Mouse (Mus musculus): Measurements from ENCODE around the gene Ascl3.

Gene Ascl3

DNA sequence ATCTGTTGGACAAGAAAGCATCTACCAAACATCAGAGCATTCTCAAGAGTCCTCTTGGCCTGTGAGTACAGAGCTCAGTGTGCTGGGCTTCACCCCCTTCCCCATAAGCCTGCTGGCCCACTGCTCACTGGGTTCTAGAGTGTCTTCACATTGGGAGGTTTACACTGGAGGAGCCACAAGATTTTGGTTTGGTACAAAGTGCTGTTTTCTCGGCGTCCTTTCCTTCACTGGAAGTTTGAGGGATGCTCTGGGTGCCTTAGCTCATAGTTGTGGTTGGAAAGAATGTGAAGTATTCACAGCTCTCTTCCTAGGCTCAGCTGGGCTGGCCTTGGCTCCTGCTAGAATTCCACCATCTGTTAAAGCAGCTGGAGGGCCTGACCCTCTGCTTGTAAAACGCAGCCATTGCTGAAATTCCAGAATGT is 22.6 kb downstream of the Ascl3 start:
- DNase-seq (ENCODE audit: low spot score), result peak; percentile 38

DNA sequence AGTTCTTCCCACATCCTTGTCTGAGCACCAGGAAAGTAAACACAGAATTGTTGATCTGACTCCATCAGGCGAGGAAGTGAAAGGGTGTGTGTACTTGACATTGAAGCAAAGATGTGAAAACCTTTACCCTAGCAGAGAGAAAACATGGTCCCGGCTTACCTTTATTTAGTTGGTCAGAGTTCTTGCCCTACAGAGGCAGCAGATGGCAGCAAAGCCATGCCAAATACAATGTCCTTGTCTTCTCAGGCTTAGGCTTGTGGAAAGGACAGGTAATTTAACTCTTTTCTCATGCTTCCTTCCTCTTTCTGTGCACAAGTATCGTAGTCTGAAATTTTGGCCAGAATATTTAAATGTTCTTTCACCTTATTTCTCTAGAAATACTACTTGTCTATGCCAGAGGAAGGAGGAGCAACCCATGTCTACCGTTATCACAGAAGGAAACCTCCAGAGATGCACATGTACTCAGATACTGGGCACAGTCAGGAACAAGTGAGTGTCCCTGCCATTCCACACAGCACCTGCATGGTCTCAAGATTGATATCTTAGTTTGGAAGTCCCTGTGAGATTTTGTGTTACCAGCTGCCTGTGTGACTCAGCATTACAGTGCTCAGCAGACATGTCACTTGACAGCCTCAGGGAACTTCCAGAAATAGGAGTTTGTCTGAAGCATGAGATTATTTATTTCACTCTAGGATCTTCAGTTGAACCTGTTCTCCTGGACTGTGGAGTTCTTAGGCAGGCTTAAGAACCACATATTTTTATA is 24.3 kb downstream of the Ascl3 start:
- no peak for DNase-seq (ENCODE audit: low spot score)

DNA sequence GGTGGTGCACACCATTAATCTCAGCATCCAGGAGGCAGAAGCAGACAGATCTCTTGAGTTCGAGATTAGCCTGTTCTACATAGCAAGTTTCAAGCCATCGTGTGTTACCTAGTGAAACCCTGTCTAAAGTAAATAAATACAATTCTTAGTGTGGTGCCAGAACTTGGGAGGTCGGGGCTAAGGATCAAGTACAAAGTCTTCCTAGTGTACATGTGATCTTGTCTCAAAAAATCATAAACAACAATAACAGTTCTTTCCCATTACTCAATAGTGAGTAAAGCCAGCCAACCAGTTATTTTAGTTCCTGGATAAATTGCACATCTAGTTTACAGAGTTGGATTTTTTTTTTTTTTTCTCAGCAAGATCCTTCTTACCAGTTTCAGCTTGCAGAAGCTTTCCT is 27.1 kb downstream of the Ascl3 start:
- DNase-seq (ENCODE audit: low spot score), result no peak

GRCm38 (mm10) chr7:109704016-109704377 is 27.5 kb downstream of the Ascl3 start:
- no peak for DNase-seq (ENCODE audit: low spot score)

- DNase-seq (ENCODE audit: low spot score), result peak; percentile 98
These were observed 28.1 kb downstream of the Ascl3 start, which contains the start of the genes St5 and Akip1 for GRCm38 (mm10) chr7:109703190-109704015. Gene St5, minus strand, starts transcription at chr7:109703605. Gene Akip1, plus strand, starts transcription at chr7:109703690.

DNA sequence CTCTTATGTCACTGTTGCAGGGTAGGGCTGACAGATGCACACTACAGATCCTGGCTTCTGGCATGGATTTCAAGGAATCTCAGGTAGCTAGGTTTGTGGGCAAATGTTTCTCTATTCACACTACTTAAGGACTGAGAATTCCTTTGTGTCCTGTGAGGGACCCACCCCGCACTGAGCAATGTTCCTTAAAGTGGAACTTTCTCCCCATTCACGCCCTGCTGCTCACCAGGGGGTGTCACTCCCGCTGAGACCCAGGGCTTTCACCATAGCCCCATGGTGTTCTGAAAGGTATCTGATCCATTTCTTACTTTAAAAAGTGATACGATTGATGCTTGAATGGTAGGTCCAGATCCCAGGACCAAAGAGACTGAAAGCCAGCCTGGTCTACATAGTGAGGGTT is 28.8 kb downstream of the Ascl3 start:
- DNase-seq (ENCODE audit: low spot score), result no peak

GRCm38 (mm10) chr7:109700213-109700612 is 31.3 kb downstream of the Ascl3 start:
- no peak for DNase-seq (ENCODE audit: low spot score)

GRCm38 (mm10) chr7:109695339-109695726 is 36.2 kb downstream of the Ascl3 start:
- DNase-seq (ENCODE audit: low spot score), result no peak

DNA sequence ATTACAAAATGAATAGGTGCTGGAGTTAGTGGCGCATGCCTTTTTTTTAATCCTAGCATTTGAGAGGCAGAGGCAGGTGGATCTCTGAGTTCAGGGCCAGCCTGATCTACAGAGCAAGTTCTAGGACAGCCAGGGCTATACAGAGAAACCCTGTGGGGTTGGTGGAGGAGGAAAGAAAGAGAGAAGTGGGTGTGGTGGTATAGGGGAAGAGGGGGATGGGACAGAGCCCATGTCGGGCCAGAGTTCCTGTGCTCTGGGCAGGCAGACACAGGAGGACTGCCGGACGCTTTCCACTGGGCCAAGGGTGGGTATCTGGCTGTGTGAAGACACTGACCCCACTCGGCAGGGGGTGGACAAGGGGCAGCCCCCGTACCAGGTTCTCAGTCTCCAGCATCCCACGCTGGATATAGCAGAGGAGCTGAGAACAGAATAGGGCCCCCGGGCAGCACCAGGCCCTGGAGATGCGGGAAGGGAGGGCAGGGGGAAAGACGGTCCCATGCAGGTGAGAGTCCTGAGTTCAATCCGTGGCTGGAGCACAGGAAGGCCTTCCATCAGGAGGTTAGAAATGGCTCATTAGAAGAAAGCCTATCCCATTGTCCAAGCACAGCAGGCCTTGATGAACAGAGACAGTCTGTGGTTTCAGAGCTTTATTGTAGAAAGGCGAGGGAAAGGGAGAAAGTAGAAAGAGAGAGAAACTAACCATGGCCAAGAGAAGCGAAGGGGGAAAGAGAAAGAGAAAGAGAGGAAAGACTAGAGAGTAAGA is 36.8 kb downstream of the Ascl3 start:
- DNase-seq (ENCODE audit: low spot score), result no peak

- no peak for DNase-seq (ENCODE audit: low spot score)
These were observed 40.6 kb downstream of the Ascl3 start for GRCm38 (mm10) chr7:109690961-109691360.

- no peak for DNase-seq (ENCODE audit: low spot score)
These were observed 41.4 kb downstream of the Ascl3 start for GRCm38 (mm10) chr7:109690101-109690500.

GRCm38 (mm10) chr7:109686585-109687128 is 44.9 kb downstream of the Ascl3 start:
- no peak for DNase-seq (ENCODE audit: low spot score)

GRCm38 (mm10) chr7:109680879-109681278 is 50.6 kb downstream of the Ascl3 start:
- no peak for DNase-seq (ENCODE audit: low spot score)

DNA sequence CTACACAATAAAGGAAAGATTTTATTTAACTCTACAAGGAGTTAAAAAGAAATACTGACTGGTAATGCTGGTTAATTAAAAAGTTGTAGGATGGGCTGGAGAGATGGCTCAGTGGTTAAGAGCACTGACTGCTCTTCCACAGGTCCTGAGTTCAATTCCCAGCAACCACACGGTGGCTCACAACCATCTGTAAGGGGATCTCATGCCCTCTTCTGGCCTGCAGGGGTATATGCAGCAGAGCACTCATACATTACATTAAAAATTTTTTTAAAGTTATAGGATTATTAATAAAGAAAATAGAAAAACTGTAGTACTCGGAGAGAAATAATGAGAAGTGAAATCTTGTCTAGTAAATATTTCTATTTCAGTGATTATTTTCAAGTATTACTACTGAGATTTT is 51.2 kb downstream of the Ascl3 start:
- DNase-seq (ENCODE audit: low spot score), result no peak

Measured in testis, postnatal 14 days (tissue).